Mouse (Mus musculus): ENCODE results near the gene Mid1.

The Mid1 gene

GRCm38 (mm10) chrX:170017333-170018245 lies 332.6 kb downstream of the Mid1 start:
- peak; percentile 82 for DNase-seq (ENCODE audit: low spot score)

- peak; percentile 79 for DNase-seq (ENCODE audit: low spot score)
These were observed 333.7 kb downstream of the Mid1 start for GRCm38 (mm10) chrX:170018571-170019218.

GRCm38 (mm10) chrX:170019219-170019953 lies 334.4 kb downstream of the Mid1 start:
- peak; percentile 80 for DNase-seq (ENCODE audit: low spot score)

- peak; percentile 85 for DNase-seq (ENCODE audit: low spot score)
These were observed 335.1 kb downstream of the Mid1 start for GRCm38 (mm10) chrX:170019954-170020689.

GRCm38 (mm10) chrX:170020690-170021050 lies 335.7 kb downstream of the Mid1 start:
- peak; percentile 75 for DNase-seq (ENCODE audit: low spot score)

- peak; percentile 68 for DNase-seq (ENCODE audit: low spot score)
These were observed 336.2 kb downstream of the Mid1 start for GRCm38 (mm10) chrX:170021205-170021604.

- DNase-seq (ENCODE audit: low spot score): peak; percentile 57
These were observed 336.9 kb downstream of the Mid1 start for GRCm38 (mm10) chrX:170021750-170022461.

All from ovary, adult 18-20 months (tissue).